Mouse (Mus musculus): ENCODE measurements at regions not wholly inside any gene's neighbourhood (a gene's known extent, or its start where the extent isn't known, plus 50 kb on each side); places are given as distances from the start of the nearest gene placed in this dataset.

DNA sequence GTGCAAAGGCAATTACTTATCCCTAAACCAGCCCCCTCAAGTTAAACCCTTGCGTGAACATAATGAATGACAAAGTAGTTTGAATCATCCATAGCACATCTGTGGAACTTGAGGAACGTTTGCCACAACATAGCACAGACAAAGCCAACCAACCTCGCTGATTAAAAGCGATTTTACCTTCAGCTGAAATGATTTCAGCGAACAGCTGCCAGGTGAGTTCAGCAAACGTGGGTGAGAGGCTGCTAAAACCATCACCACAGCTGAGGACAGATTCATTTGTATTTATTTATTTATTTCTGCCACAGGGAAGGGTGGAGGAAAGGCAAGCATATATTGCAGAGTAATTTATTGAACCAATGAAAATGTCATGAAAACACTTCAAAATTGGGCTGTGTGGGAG is 704.4 kb downstream of the Kcna4 start:
- H3K9ac ChIP-seq (ENCODE audit: low read length): no peak overlapping the region
- H3K27me3 ChIP-seq (ENCODE audit: control insufficient read depth, insufficient read depth, low read length): no peaks in the 10 kb centered on the region
- no peak overlapping the region for H3K27ac ChIP-seq (ENCODE audit: low read depth, low read length)
- no peaks in the 10 kb centered on the region for H3K9me3 ChIP-seq (ENCODE audit: control insufficient read depth, low read length)
- no peaks in the 10 kb centered on the region for H3K36me3 ChIP-seq (ENCODE audit: control insufficient read depth, insufficient read depth, low read length)
- H3K4me2 ChIP-seq (ENCODE audit: low read depth, low read length, severe bottlenecking): no peak overlapping the region
- 77% methylated on average over 6 of the region's 6 CpGs for whole genome bisulfite sequencing
- H3K4me3 ChIP-seq (ENCODE audit: low read depth, low read length): no peak overlapping the region
- DNase-seq (ENCODE audit: low spot score) (no peak), ATAC-seq (replicated peaks; ENCODE audit: low FRiP score) (no peak)
- H3K4me1 ChIP-seq (replicated peaks; ENCODE audit: control insufficient read depth, insufficient read depth, low read length): no peaks in the 10 kb centered on the region

DNA sequence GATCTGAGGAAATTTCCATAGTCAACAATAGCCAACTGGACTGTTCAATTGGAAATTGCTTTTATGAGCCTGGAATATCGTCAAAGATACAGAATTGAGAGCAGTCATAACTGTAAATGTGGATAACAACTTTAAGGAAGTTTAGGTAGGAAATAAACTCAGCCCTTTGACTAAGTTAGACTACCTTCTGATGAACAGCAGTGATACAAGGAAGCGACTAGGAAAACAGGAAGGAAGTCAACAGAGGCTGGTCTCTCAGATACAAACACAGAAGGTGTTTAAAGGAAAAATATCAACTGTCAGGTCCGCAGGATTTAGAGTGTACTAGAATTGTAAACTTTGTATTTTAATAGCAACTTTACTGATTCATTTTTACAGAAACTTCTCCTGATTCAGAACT is 721.1 kb downstream of the Kcna4 start:
- Histone ChIP-seq H3K4me3 (ENCODE audit: low read depth, low read length) (no peak overlapping the region), H3K4me2 (ENCODE audit: low read depth, low read length, severe bottlenecking) (no peak overlapping the region), H3K9ac (ENCODE audit: low read length) (no peak overlapping the region), H3K4me1 (replicated peaks; ENCODE audit: control insufficient read depth, insufficient read depth, low read length) (no peaks in the 10 kb centered on the region), H3K27ac (ENCODE audit: low read depth, low read length) (no peak overlapping the region), H3K27me3 (ENCODE audit: control insufficient read depth, insufficient read depth, low read length) (no peaks in the 10 kb centered on the region), H3K36me3 (ENCODE audit: control insufficient read depth, insufficient read depth, low read length) (no peaks in the 10 kb centered on the region), H3K9me3 (ENCODE audit: control insufficient read depth, low read length) (no peaks in the 10 kb centered on the region)
- WGBS: 88% methylated on average over 3 of the region's 3 CpGs
- ATAC-seq (replicated peaks; ENCODE audit: low FRiP score): no peak
- DNase-seq (ENCODE audit: low spot score): no peak

DNA sequence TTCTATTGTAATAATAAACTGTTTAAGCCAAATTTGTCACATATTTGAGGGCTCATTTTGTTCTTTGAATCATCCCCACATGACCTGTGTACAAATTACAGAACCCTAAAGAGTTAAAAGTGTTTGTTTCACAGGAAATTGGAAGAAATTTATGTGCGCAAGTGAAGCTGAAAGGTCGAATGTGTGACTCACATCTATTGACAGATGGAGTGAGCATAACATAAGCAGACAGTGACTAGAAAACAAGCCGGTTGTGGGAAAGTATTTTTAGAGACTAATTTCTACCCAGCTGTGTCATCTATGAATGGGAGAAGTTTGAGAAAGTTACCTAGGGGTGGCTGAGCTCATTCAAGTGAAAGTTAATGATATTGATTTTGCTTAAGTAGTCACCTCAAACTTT is 732.8 kb downstream of the Kcna4 start:
- no peak overlapping the region for H3K27ac ChIP-seq (ENCODE audit: low read depth, low read length)
- no peaks in the 10 kb centered on the region for H3K36me3 ChIP-seq (ENCODE audit: control insufficient read depth, insufficient read depth, low read length)
- no peaks in the 10 kb centered on the region for H3K4me1 ChIP-seq (replicated peaks; ENCODE audit: control insufficient read depth, insufficient read depth, low read length)
- ATAC-seq (replicated peaks; ENCODE audit: low FRiP score) (no peak), DNase-seq (ENCODE audit: low spot score) (no peak)
- H3K27me3 ChIP-seq (ENCODE audit: control insufficient read depth, insufficient read depth, low read length): no peaks in the 10 kb centered on the region
- no peak overlapping the region for H3K9ac ChIP-seq (ENCODE audit: low read length)
- 60% methylated on average over 3 of the region's 3 CpGs for WGBS
- no peak overlapping the region for H3K4me3 ChIP-seq (ENCODE audit: low read depth, low read length)
- no peaks in the 10 kb centered on the region for H3K9me3 ChIP-seq (ENCODE audit: control insufficient read depth, low read length)
- no peak overlapping the region for H3K4me2 ChIP-seq (ENCODE audit: low read depth, low read length, severe bottlenecking)

DNA sequence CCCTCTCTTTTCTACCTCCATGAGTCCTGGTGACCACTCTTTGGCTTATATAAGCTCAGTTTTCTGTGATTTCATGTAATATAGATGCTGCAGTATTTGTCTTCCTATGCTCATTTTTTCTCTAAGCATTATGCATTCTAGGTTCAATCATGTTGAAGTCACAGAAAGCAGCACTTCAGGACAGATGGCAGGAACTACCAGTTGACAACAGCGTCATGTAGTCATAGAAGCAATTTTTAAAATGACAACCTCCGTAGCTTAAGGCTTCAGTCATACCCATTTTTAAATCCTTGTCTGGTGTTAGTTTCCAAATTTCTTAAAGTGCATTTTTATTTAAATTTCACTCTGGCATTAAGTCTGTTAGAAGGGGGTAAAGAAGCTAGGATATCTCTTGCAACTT is 740.2 kb downstream of the Kcna4 start:
- no peaks in the 10 kb centered on the region for H3K36me3 ChIP-seq (ENCODE audit: control insufficient read depth, insufficient read depth, low read length)
- ATAC-seq (replicated peaks; ENCODE audit: low FRiP score) (no peak), DNase-seq (ENCODE audit: low spot score) (no peak)
- no peaks in the 10 kb centered on the region for H3K9me3 ChIP-seq (ENCODE audit: control insufficient read depth, low read length)
- no peaks in the 10 kb centered on the region for H3K27me3 ChIP-seq (ENCODE audit: control insufficient read depth, insufficient read depth, low read length)
- H3K27ac ChIP-seq (ENCODE audit: low read depth, low read length): no peak overlapping the region
- no peaks in the 10 kb centered on the region for H3K4me1 ChIP-seq (replicated peaks; ENCODE audit: control insufficient read depth, insufficient read depth, low read length)
- no peak overlapping the region for H3K4me3 ChIP-seq (ENCODE audit: low read depth, low read length)
- no peak overlapping the region for H3K9ac ChIP-seq (ENCODE audit: low read length)
- 94% methylated on average over 2 of the region's 2 CpGs for WGBS
- H3K4me2 ChIP-seq (ENCODE audit: low read depth, low read length, severe bottlenecking): no peak overlapping the region

DNA sequence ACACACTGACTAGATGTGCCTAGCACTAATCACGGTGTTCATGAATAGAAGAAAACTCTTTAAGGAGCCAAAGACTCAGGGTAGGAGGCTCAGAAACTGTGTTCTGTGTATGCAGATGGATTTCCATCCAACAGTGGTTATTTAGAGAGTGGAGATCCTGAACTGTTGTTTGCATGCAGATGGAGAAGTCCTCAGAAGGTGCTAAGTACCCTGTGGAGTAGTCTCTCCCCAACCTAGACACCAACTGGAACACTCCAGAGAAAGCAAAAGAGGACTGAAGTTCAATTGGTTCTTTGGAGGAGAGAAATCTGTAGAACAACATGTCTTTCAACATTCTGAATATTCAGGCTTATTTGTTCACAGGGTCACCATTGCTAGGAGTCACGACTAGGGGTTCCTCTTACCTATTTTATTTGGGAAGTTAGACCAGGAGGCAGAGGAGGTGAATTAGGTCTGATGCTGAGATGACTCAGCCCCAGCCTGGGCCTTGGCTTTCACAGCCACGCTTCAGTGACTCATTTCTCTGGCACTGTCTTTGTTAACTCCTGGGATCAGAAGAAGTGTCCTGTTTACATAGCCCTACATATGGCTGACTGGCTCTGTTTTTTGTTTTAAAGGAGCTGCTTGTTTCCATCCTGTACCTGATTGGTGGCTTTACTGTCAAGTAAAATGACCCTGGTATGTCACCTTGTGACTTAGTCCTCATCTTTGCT is 742.0 kb downstream of the Kcna4 start:
- Histone ChIP-seq H3K4me1 (replicated peaks; ENCODE audit: control insufficient read depth, insufficient read depth, low read length) (no peaks in the 10 kb centered on the region), H3K27me3 (ENCODE audit: control insufficient read depth, insufficient read depth, low read length) (no peaks in the 10 kb centered on the region), H3K4me3 (ENCODE audit: low read depth, low read length) (no peak overlapping the region), H3K27ac (ENCODE audit: low read depth, low read length) (no peak overlapping the region), H3K9me3 (ENCODE audit: control insufficient read depth, low read length) (no peaks in the 10 kb centered on the region), H3K4me2 (ENCODE audit: low read depth, low read length, severe bottlenecking) (no peak overlapping the region), H3K9ac (ENCODE audit: low read length) (no peak overlapping the region), H3K36me3 (ENCODE audit: control insufficient read depth, insufficient read depth, low read length) (no peaks in the 10 kb centered on the region)
- no peak for DNase-seq (ENCODE audit: low spot score)
- 62% methylated on average over 3 of the region's 3 CpGs for WGBS
- ATAC-seq (replicated peaks; ENCODE audit: low FRiP score): no peak

DNA sequence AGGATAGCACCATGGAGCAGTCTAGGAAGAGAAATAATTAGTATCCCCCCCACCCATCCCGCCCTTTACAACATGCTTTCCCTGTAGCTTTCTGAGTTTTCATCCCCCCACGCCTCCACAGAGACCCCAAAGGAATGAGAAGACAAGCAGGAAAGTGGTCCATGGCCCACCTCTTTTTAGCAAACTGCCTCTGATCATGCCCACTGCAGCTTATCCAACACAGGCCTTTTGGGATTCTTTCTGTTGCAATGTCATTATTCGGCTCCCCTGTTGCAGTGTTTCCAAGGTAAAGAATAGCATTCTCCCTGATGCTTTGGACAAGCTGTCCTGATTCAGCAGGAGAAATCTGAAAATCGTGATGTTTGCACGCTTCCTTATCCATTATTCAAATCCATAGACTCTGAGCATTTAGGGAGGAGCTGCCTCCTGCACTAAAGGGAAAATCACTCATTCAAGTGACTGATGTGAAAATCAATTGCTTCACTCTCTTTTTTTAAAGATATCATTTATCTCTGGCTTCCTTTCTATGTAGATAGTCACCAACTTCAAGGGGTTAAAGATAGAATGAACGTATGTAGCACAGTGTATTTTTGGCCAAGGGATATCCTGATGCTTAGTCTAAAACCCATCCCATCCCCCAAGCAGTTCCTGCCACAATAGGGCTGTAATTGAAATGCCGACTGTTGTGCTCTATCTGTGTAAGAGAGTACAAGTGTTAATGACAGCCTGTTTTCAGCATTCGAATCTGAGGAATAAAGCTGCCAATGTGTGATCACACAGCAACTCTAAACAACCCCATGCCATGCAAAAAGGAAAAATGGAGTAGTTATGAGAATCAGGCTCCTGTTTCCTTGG is 743.1 kb downstream of the Kcna4 start:
- ATAC-seq (replicated peaks; ENCODE audit: low FRiP score) (peak; percentile 71), DNase-seq (ENCODE audit: low spot score) (no peak)
- Histone ChIP-seq H3K9me3 (ENCODE audit: control insufficient read depth, low read length) (no peaks in the 10 kb centered on the region), H3K27me3 (ENCODE audit: control insufficient read depth, insufficient read depth, low read length) (no peaks in the 10 kb centered on the region), H3K27ac (ENCODE audit: low read depth, low read length) (no peak overlapping the region), H3K9ac (ENCODE audit: low read length) (no peak overlapping the region), H3K4me1 (replicated peaks; ENCODE audit: control insufficient read depth, insufficient read depth, low read length) (no peaks in the 10 kb centered on the region), H3K4me2 (ENCODE audit: low read depth, low read length, severe bottlenecking) (no peak overlapping the region), H3K4me3 (ENCODE audit: low read depth, low read length) (no peak overlapping the region), H3K36me3 (ENCODE audit: control insufficient read depth, insufficient read depth, low read length) (no peaks in the 10 kb centered on the region)
- WGBS: 62% methylated on average over 8 of the region's 8 CpGs

DNA sequence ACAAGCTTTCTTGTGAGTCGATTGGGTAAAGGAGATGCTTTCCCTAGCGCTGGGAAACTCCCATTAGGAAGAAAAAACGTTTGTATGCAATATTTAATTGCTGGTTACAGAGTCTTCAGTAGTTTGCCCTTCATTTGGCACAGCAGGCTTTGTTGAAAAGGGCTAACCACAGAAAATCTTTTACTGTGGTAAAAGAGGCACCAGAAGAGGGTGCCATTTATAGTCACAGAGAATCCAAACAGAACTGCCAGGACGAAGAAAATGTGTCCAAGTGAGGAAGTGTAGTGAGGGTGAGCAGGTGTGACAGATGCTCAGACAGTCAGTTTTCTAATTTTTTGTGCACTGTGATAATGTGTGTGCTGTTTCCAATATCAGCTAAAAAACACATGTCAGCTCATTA is 744.4 kb downstream of the Kcna4 start:
- ATAC-seq (replicated peaks; ENCODE audit: low FRiP score) (no peak), DNase-seq (ENCODE audit: low spot score) (no peak)
- Histone ChIP-seq H3K9ac (ENCODE audit: low read length) (no peak overlapping the region), H3K27ac (ENCODE audit: low read depth, low read length) (no peak overlapping the region), H3K4me2 (ENCODE audit: low read depth, low read length, severe bottlenecking) (no peak overlapping the region), H3K27me3 (ENCODE audit: control insufficient read depth, insufficient read depth, low read length) (no peaks in the 10 kb centered on the region), H3K4me1 (replicated peaks; ENCODE audit: control insufficient read depth, insufficient read depth, low read length) (no peaks in the 10 kb centered on the region), H3K36me3 (ENCODE audit: control insufficient read depth, insufficient read depth, low read length) (no peaks in the 10 kb centered on the region), H3K4me3 (ENCODE audit: low read depth, low read length) (no peak overlapping the region), H3K9me3 (ENCODE audit: control insufficient read depth, low read length) (no peaks in the 10 kb centered on the region)
- 54% methylated on average over 4 of the region's 4 CpGs for WGBS

DNA sequence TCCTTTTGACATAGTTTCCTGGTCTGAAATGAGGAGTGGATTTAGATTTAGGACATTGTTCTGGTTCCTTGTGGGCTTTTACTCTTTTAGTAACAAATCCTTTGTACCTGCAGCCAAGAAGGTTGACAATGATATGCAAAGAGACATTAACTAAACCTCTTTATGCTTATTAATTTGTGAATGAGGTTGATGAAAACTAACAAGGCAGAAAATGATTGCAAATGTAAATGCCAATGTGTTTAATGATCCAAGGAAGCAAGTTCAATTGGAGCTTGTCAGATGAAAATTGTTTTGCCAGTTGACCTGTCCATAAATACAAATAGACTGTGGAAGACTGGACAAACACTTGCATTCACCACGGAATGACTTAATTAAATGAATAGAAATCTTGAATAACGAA is 751.6 kb downstream of the Kcna4 start:
- H3K36me3 ChIP-seq (ENCODE audit: control insufficient read depth, insufficient read depth, low read length): no peaks in the 10 kb centered on the region
- no peaks in the 10 kb centered on the region for H3K4me1 ChIP-seq (replicated peaks; ENCODE audit: control insufficient read depth, insufficient read depth, low read length)
- H3K4me2 ChIP-seq (ENCODE audit: low read depth, low read length, severe bottlenecking): no peak overlapping the region
- ATAC-seq (replicated peaks; ENCODE audit: low FRiP score) (no peak), DNase-seq (ENCODE audit: low spot score) (no peak)
- no peak overlapping the region for H3K27ac ChIP-seq (ENCODE audit: low read depth, low read length)
- no peak overlapping the region for H3K4me3 ChIP-seq (ENCODE audit: low read depth, low read length)
- no peaks in the 10 kb centered on the region for H3K27me3 ChIP-seq (ENCODE audit: control insufficient read depth, insufficient read depth, low read length)
- WGBS: 82% methylated on average over 2 of the region's 2 CpGs
- H3K9me3 ChIP-seq (ENCODE audit: control insufficient read depth, low read length): no peaks in the 10 kb centered on the region
- no peak overlapping the region for H3K9ac ChIP-seq (ENCODE audit: low read length)

DNA sequence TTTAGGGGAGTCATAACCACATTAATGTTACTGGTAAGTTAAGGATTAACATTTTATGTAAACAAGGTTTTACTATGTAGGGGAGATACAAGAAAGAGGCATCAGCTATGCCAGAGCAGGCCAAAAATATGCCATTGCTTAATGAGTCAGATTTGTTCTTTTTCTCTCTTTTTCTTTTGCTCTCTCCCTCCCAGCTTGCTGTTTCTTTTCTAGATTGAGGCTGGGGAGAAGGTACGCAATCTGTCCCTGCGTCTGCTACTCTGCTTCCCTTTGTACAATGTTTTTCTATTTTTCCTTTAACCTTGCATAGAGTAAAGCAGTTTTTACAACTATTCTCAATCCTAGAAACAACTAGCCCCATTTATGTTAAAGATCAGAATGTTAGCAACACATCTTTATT is 754.4 kb downstream of the Kcna4 start:
- Histone ChIP-seq H3K4me3 (ENCODE audit: low read depth, low read length) (no peak overlapping the region), H3K9me3 (ENCODE audit: control insufficient read depth, low read length) (no peaks in the 10 kb centered on the region), H3K36me3 (ENCODE audit: control insufficient read depth, insufficient read depth, low read length) (no peaks in the 10 kb centered on the region), H3K4me1 (replicated peaks; ENCODE audit: control insufficient read depth, insufficient read depth, low read length) (no peaks in the 10 kb centered on the region), H3K4me2 (ENCODE audit: low read depth, low read length, severe bottlenecking) (no peak overlapping the region), H3K27me3 (ENCODE audit: control insufficient read depth, insufficient read depth, low read length) (no peaks in the 10 kb centered on the region), H3K9ac (ENCODE audit: low read length) (no peak overlapping the region), H3K27ac (ENCODE audit: low read depth, low read length) (no peak overlapping the region)
- DNase-seq (ENCODE audit: low spot score) (no peak), ATAC-seq (replicated peaks; ENCODE audit: low FRiP score) (no peak)
- 88% methylated on average over 2 of the region's 2 CpGs for WGBS

Measured in forebrain, embryonic 11.5 days (tissue).